Mouse (Mus musculus): ENCODE results near the gene Antxr1. TPM values are rescaled to one million over a fixed set of nuclear protein-coding genes. Genes with fewer than 3 reads are reported as not detected.

The Antxr1 gene
- polyA plus RNA-seq, 1 experiment from 2014 or later = 5.5 TPM

GRCm38 (mm10) chr6:87131078-87131477, 204.5 kb downstream of the Antxr1 start:
- DNase-seq (ENCODE audit: low spot score) (no peak), ATAC-seq (ENCODE audit: low FRiP score) (no peak)
- Histone ChIP-seq H3K4me3 (replicated peaks; ENCODE audit: low read length) (no peak overlapping the region), H3K27ac (no peak overlapping the region), H3K27me3 (ENCODE audit: control insufficient read depth, insufficient read depth, low read length) (no peaks in the 10 kb centered on the region), H3K9me3 (ENCODE audit: control insufficient read depth, low read length) (no peaks in the 10 kb centered on the region), H3K9ac (no peak overlapping the region), H3K36me3 (replicated peaks; ENCODE audit: control insufficient read depth, insufficient read depth) (0 out of 2 replicates have a peak, but pooled peaks cover 4% of the 10 kb centered on the region), H3K4me2 (replicated peaks) (no peak overlapping the region), H3K4me1 (replicated peaks; ENCODE audit: control insufficient read depth, insufficient read depth, low read length) (no peaks in the 10 kb centered on the region)
- 65% methylated on average over 1 of the region's 1 CpGs for WGBS

GRCm38 (mm10) chr6:87130628-87131027, 205.0 kb downstream of the Antxr1 start:
- Histone ChIP-seq H3K27me3 (ENCODE audit: control insufficient read depth, insufficient read depth, low read length) (no peaks in the 10 kb centered on the region), H3K4me2 (replicated peaks) (no peak overlapping the region), H3K9me3 (ENCODE audit: control insufficient read depth, low read length) (no peaks in the 10 kb centered on the region), H3K4me3 (replicated peaks; ENCODE audit: low read length) (no peak overlapping the region), H3K9ac (no peak overlapping the region), H3K4me1 (replicated peaks; ENCODE audit: control insufficient read depth, insufficient read depth, low read length) (no peaks in the 10 kb centered on the region), H3K27ac (no peak overlapping the region), H3K36me3 (replicated peaks; ENCODE audit: control insufficient read depth, insufficient read depth) (no peaks in the 10 kb centered on the region)
- WGBS = 98% methylated on average over 7 of the region's 7 CpGs
- no peak for ATAC-seq (ENCODE audit: low FRiP score)
- DNase-seq (ENCODE audit: low spot score) = no peak

GRCm38 (mm10) chr6:87129861-87130260, 205.8 kb downstream of the Antxr1 start:
- no peak overlapping the region for H3K27ac ChIP-seq
- H3K9ac ChIP-seq = no peak overlapping the region
- DNase-seq (ENCODE audit: low spot score) (no peak), ATAC-seq (ENCODE audit: low FRiP score) (no peak)
- no peak overlapping the region for H3K4me2 ChIP-seq (replicated peaks)
- no peak overlapping the region for H3K4me3 ChIP-seq (replicated peaks; ENCODE audit: low read length)
- H3K36me3 ChIP-seq (replicated peaks; ENCODE audit: control insufficient read depth, insufficient read depth) = no peaks in the 10 kb centered on the region
- WGBS = 91% methylated on average over 8 of the region's 8 CpGs
- H3K4me1 ChIP-seq (replicated peaks; ENCODE audit: control insufficient read depth, insufficient read depth, low read length) = no peaks in the 10 kb centered on the region
- H3K27me3 ChIP-seq (ENCODE audit: control insufficient read depth, insufficient read depth, low read length) = no peaks in the 10 kb centered on the region
- H3K9me3 ChIP-seq (ENCODE audit: control insufficient read depth, low read length) = no peaks in the 10 kb centered on the region

- no peak overlapping the region for H3K4me3 ChIP-seq (replicated peaks; ENCODE audit: low read length)
- H3K27ac ChIP-seq = no peak overlapping the region
- no peaks in the 10 kb centered on the region for H3K9me3 ChIP-seq (ENCODE audit: control insufficient read depth, low read length)
- ATAC-seq (ENCODE audit: low FRiP score) = no peak
- H3K4me1 ChIP-seq (replicated peaks; ENCODE audit: control insufficient read depth, insufficient read depth, low read length) = no peaks in the 10 kb centered on the region
- no peak for DNase-seq (ENCODE audit: low spot score)
- no peak overlapping the region for H3K9ac ChIP-seq
- H3K4me2 ChIP-seq (replicated peaks) = no peak overlapping the region
- H3K36me3 ChIP-seq (replicated peaks; ENCODE audit: control insufficient read depth, insufficient read depth) = no peaks in the 10 kb centered on the region
- WGBS = 77% methylated on average over 8 of the region's 8 CpGs
- H3K27me3 ChIP-seq (ENCODE audit: control insufficient read depth, insufficient read depth, low read length) = no peaks in the 10 kb centered on the region
Observed at GRCm38 (mm10) chr6:87127049-87127753, 208.4 kb downstream of the Antxr1 start.

GRCm38 (mm10) chr6:87123973-87124372, 211.6 kb downstream of the Antxr1 start:
- 94% methylated on average over 4 of the region's 4 CpGs for WGBS

GRCm38 (mm10) chr6:87123406-87123805, 212.2 kb downstream of the Antxr1 start:
- DNase-seq (ENCODE audit: low spot score) = no peak
- 94% methylated on average over 6 of the region's 6 CpGs for WGBS

More at GRCm38 (mm10) chr6:87123973-87124372, 211.6 kb downstream of the Antxr1 start:
- H3K4me3 ChIP-seq (replicated peaks; ENCODE audit: low read length) = no peak overlapping the region
- no peak overlapping the region for H3K4me2 ChIP-seq (replicated peaks)
- no peaks in the 10 kb centered on the region for H3K27me3 ChIP-seq (ENCODE audit: control insufficient read depth, insufficient read depth, low read length)
- H3K4me1 ChIP-seq (replicated peaks; ENCODE audit: control insufficient read depth, insufficient read depth, low read length) = no peaks in the 10 kb centered on the region
- DNase-seq (ENCODE audit: low spot score) = no peak
- no peak overlapping the region for H3K27ac ChIP-seq
- no peaks in the 10 kb centered on the region for H3K9me3 ChIP-seq (ENCODE audit: control insufficient read depth, low read length)
- H3K36me3 ChIP-seq (replicated peaks; ENCODE audit: control insufficient read depth, insufficient read depth) = no peaks in the 10 kb centered on the region
- no peak overlapping the region for H3K9ac ChIP-seq
- ATAC-seq (ENCODE audit: low FRiP score) = no peak

GRCm38 (mm10) chr6:87121961-87122360, 213.7 kb downstream of the Antxr1 start:
- Histone ChIP-seq H3K27me3 (ENCODE audit: control insufficient read depth, insufficient read depth, low read length) (no peaks in the 10 kb centered on the region), H3K9me3 (ENCODE audit: control insufficient read depth, low read length) (no peaks in the 10 kb centered on the region), H3K27ac (no peak overlapping the region), H3K4me3 (replicated peaks; ENCODE audit: low read length) (no peak overlapping the region), H3K36me3 (replicated peaks; ENCODE audit: control insufficient read depth, insufficient read depth) (no peaks in the 10 kb centered on the region), H3K4me1 (replicated peaks; ENCODE audit: control insufficient read depth, insufficient read depth, low read length) (no peaks in the 10 kb centered on the region), H3K9ac (no peak overlapping the region), H3K4me2 (replicated peaks) (no peak overlapping the region)
- no peak for ATAC-seq (ENCODE audit: low FRiP score)
- DNase-seq (ENCODE audit: low spot score) = no peak
- 86% methylated on average over 7 of the region's 7 CpGs for WGBS

More at GRCm38 (mm10) chr6:87123406-87123805, 212.2 kb downstream of the Antxr1 start:
- Histone ChIP-seq H3K4me3 (replicated peaks; ENCODE audit: low read length) (no peak overlapping the region), H3K36me3 (replicated peaks; ENCODE audit: control insufficient read depth, insufficient read depth) (no peaks in the 10 kb centered on the region), H3K4me2 (replicated peaks) (no peak overlapping the region), H3K4me1 (replicated peaks; ENCODE audit: control insufficient read depth, insufficient read depth, low read length) (no peaks in the 10 kb centered on the region), H3K27ac (no peak overlapping the region), H3K9ac (no peak overlapping the region), H3K27me3 (ENCODE audit: control insufficient read depth, insufficient read depth, low read length) (no peaks in the 10 kb centered on the region), H3K9me3 (ENCODE audit: control insufficient read depth, low read length) (no peaks in the 10 kb centered on the region)
- ATAC-seq (ENCODE audit: low FRiP score) = no peak

GRCm38 (mm10) chr6:87120661-87121060, 215.0 kb downstream of the Antxr1 start:
- 92% methylated on average over 6 of the region's 6 CpGs for WGBS
- no peak overlapping the region for H3K4me3 ChIP-seq (replicated peaks; ENCODE audit: low read length)

GRCm38 (mm10) chr6:87119975-87120374, 215.6 kb downstream of the Antxr1 start:
- no peak for ATAC-seq (ENCODE audit: low FRiP score)
- H3K9ac ChIP-seq = no peak overlapping the region
- H3K27me3 ChIP-seq (ENCODE audit: control insufficient read depth, insufficient read depth, low read length) = no peaks in the 10 kb centered on the region
- H3K4me3 ChIP-seq (replicated peaks; ENCODE audit: low read length) = no peak overlapping the region
- no peaks in the 10 kb centered on the region for H3K9me3 ChIP-seq (ENCODE audit: control insufficient read depth, low read length)
- 79% methylated on average over 4 of the region's 4 CpGs for WGBS
- H3K4me1 ChIP-seq (replicated peaks; ENCODE audit: control insufficient read depth, insufficient read depth, low read length) = no peaks in the 10 kb centered on the region
- no peak for DNase-seq (ENCODE audit: low spot score)
- H3K4me2 ChIP-seq (replicated peaks) = no peak overlapping the region
- H3K36me3 ChIP-seq (replicated peaks; ENCODE audit: control insufficient read depth, insufficient read depth) = no peaks in the 10 kb centered on the region
- H3K27ac ChIP-seq = no peak overlapping the region

More at GRCm38 (mm10) chr6:87120661-87121060, 215.0 kb downstream of the Antxr1 start:
- DNase-seq (ENCODE audit: low spot score) (no peak), ATAC-seq (ENCODE audit: low FRiP score) (no peak)
- Histone ChIP-seq H3K27me3 (ENCODE audit: control insufficient read depth, insufficient read depth, low read length) (no peaks in the 10 kb centered on the region), H3K36me3 (replicated peaks; ENCODE audit: control insufficient read depth, insufficient read depth) (no peaks in the 10 kb centered on the region), H3K4me2 (replicated peaks) (no peak overlapping the region), H3K27ac (no peak overlapping the region), H3K9ac (no peak overlapping the region), H3K4me1 (replicated peaks; ENCODE audit: control insufficient read depth, insufficient read depth, low read length) (no peaks in the 10 kb centered on the region), H3K9me3 (ENCODE audit: control insufficient read depth, low read length) (no peaks in the 10 kb centered on the region)
